Mouse (Mus musculus): Measurements from ENCODE around the gene Ipmk. TPM values are rescaled to one million over a fixed set of nuclear protein-coding genes. Genes with fewer than 3 reads are reported as not detected.

Gene Ipmk
- polyA plus RNA-seq, 1 experiment from 2014 or later, result 17.2 TPM

DNA sequence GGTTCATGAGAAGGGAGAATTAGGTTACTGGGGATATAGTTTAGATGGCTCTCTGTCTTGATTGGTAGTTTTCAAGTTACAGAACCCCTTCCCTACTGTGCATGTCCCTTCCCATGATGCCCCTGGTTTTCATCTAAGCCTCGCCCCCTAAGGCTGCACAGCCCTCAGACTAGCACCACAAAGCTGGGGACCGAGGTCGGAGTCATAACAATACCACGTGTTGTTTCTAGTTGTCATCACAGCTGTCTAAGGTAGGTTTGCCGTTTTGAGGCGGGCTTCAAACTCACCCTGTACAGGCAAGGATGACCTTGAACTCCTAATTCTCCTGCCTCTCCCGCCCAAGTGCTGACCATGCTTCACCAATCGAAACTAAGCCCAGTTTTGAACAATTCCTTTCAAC, 52.4 kb downstream of the Ipmk start:
- no peak overlapping the region for H3K27ac ChIP-seq (ENCODE audit: low read depth)
- H3K9me3 ChIP-seq (ENCODE audit: low read depth, low read length), result no peaks in the 10 kb centered on the region
- H3K4me3 ChIP-seq (ENCODE audit: low read depth, low read length), result no peak overlapping the region
- no peak overlapping the region for H3K4me2 ChIP-seq
- H3K27me3 ChIP-seq (ENCODE audit: insufficient read depth, low read length), result no peaks in the 10 kb centered on the region
- H3K4me1 ChIP-seq (ENCODE audit: insufficient read depth), result no peaks in the 10 kb centered on the region
- no peak for TF ChIP-seq CTCF (IDR thresholded peaks at IDR 0.05; ENCODE audit: low read depth)
- WGBS, result 66% methylated on average over 8 of the region's 8 CpGs
- ATAC-seq (ENCODE audit: insufficient read depth), result no peak
- no peak overlapping the region for H3K9ac ChIP-seq
- no peak for DNase-seq
- no peaks in the 10 kb centered on the region for H3K36me3 ChIP-seq (ENCODE audit: insufficient read depth)

DNA sequence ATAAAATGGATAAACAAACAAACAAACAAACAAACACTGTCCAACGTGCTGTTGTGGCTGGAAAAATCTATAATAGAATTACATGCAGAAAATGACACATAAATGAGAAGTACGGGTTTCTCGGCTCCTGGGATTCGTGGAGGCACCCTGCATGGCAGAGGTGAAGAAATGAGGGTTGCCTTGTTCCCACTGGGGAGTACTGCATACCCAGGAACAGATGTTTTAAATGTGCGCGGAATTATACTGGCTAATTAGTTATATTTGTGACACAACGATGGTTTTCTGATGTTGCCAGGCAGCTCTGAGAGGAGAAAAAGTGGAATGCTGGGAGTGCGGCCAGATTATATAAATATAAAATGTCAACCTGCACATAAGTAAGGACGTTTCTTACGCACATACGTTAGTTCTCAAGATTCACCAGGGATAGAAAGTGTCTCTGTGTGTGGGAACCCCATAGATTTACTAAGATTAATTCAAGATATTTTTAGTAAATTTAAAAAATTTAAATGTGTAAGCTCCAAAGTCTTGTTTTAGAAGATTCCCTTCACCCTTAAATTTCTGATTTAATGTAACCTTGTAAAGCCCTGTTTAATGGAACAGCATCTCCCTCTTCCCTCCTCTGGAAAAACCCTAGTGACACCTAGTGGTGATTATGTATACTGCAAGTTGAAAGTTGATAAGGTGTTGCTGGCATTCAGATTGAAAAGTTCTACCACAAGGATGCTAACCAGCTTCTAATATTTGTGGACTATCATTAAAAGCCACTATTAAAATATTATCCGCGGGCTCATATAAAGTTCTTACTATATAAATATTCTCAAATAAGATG, 53.5 kb downstream of the Ipmk start:
- no peak overlapping the region for H3K4me2 ChIP-seq
- H3K36me3 ChIP-seq (ENCODE audit: insufficient read depth), result no peaks in the 10 kb centered on the region
- 61% methylated on average over 13 of the region's 13 CpGs for WGBS

GRCm38 (mm10) chr10:71403638-71404037, 56.1 kb downstream of the Ipmk start:
- ATAC-seq (ENCODE audit: insufficient read depth) (no peak), DNase-seq (peak; percentile 76)
- H3K4me2 ChIP-seq, result no peak overlapping the region
- no peaks in the 10 kb centered on the region for H3K27me3 ChIP-seq (ENCODE audit: insufficient read depth, low read length)
- no peaks in the 10 kb centered on the region for H3K4me1 ChIP-seq (ENCODE audit: insufficient read depth)
- H3K36me3 ChIP-seq (ENCODE audit: insufficient read depth), result no peaks in the 10 kb centered on the region
- H3K27ac ChIP-seq (ENCODE audit: low read depth), result no peak overlapping the region
- H3K9ac ChIP-seq, result no peak overlapping the region
- H3K4me3 ChIP-seq (ENCODE audit: low read depth, low read length), result no peak overlapping the region
- no peaks in the 10 kb centered on the region for H3K9me3 ChIP-seq (ENCODE audit: low read depth, low read length)
- TF ChIP-seq CTCF (IDR thresholded peaks at IDR 0.05; ENCODE audit: low read depth), result no peak
- WGBS, result 64% methylated on average over 3 of the region's 3 CpGs

More for the DNA sequence above, 53.5 kb downstream of the Ipmk start:
- no peak for ATAC-seq (ENCODE audit: insufficient read depth)
- Histone ChIP-seq H3K9ac (no peak overlapping the region), H3K27ac (ENCODE audit: low read depth) (no peak overlapping the region), H3K4me3 (ENCODE audit: low read depth, low read length) (no peak overlapping the region), H3K27me3 (ENCODE audit: insufficient read depth, low read length) (no peaks in the 10 kb centered on the region), H3K9me3 (ENCODE audit: low read depth, low read length) (no peaks in the 10 kb centered on the region), H3K4me1 (ENCODE audit: insufficient read depth) (no peaks in the 10 kb centered on the region)
- DNase-seq, result peak; percentile 88
- TF ChIP-seq CTCF (IDR thresholded peaks at IDR 0.05; ENCODE audit: low read depth), result peak; percentile 89

DNA sequence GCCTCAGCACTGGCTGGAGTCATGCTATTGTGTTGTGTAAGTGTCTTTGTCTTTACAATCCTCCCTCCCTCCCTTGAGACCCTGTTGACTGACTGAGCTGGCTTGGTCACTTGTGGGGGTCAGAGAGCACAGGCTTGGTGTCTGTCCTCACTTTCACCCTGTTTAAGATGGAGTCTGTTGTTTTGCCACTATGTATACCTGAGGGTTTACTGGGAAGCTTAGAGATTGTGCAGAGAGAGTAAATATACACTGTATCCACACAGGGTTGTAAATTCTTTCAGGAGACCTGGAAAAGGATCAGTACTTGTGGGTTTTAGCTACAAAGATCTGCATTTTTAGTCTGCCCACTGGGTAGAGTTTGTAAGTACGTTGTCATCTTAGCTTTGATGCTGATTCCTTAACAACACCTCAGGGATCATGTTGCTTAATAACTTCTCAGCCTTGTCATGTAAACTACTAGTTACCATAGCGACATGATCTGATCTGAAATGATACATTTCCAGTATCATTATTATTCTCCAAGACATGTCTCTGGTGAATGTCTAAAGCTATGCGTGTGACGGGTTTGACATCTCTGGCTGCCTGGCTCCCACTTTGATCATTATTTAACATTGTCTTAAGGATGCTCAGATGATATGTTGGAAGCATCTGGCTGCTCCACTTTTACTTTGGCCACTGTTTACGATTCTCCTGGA, 58.1 kb downstream of the Ipmk start:
- ATAC-seq (ENCODE audit: insufficient read depth) (no peak), DNase-seq (no peak)
- H3K27me3 ChIP-seq (ENCODE audit: insufficient read depth, low read length), result no peaks in the 10 kb centered on the region
- no peak overlapping the region for H3K27ac ChIP-seq (ENCODE audit: low read depth)
- no peak overlapping the region for H3K4me3 ChIP-seq (ENCODE audit: low read depth, low read length)
- WGBS, result 75% methylated on average over 5 of the region's 5 CpGs
- no peaks in the 10 kb centered on the region for H3K4me1 ChIP-seq (ENCODE audit: insufficient read depth)
- no peak overlapping the region for H3K9ac ChIP-seq
- no peaks in the 10 kb centered on the region for H3K9me3 ChIP-seq (ENCODE audit: low read depth, low read length)
- TF ChIP-seq CTCF (IDR thresholded peaks at IDR 0.05; ENCODE audit: low read depth), result no peak
- H3K4me2 ChIP-seq, result no peak overlapping the region
- no peaks in the 10 kb centered on the region for H3K36me3 ChIP-seq (ENCODE audit: insufficient read depth)

GRCm38 (mm10) chr10:71409948-71410347, 62.4 kb downstream of the Ipmk start:
- H3K9me3 ChIP-seq (ENCODE audit: low read depth, low read length), result no peaks in the 10 kb centered on the region
- H3K9ac ChIP-seq, result no peak overlapping the region
- H3K27ac ChIP-seq (ENCODE audit: low read depth), result no peak overlapping the region
- H3K4me1 ChIP-seq (ENCODE audit: insufficient read depth), result no peaks in the 10 kb centered on the region
- no peak for DNase-seq
- 64% methylated on average over 5 of the region's 5 CpGs for WGBS
- ATAC-seq (ENCODE audit: insufficient read depth), result no peak
- no peak overlapping the region for H3K4me3 ChIP-seq (ENCODE audit: low read depth, low read length)
- no peaks in the 10 kb centered on the region for H3K36me3 ChIP-seq (ENCODE audit: insufficient read depth)
- no peak overlapping the region for H3K4me2 ChIP-seq
- no peak for TF ChIP-seq CTCF (IDR thresholded peaks at IDR 0.05; ENCODE audit: low read depth)
- no peaks in the 10 kb centered on the region for H3K27me3 ChIP-seq (ENCODE audit: insufficient read depth, low read length)

- Histone ChIP-seq H3K4me1 (ENCODE audit: insufficient read depth) (no peaks in the 10 kb centered on the region), H3K9ac (no peak overlapping the region), H3K9me3 (ENCODE audit: low read depth, low read length) (no peaks in the 10 kb centered on the region), H3K27me3 (ENCODE audit: insufficient read depth, low read length) (no peaks in the 10 kb centered on the region), H3K4me3 (ENCODE audit: low read depth, low read length) (no peak overlapping the region), H3K27ac (ENCODE audit: low read depth) (no peak overlapping the region), H3K36me3 (ENCODE audit: insufficient read depth) (no peaks in the 10 kb centered on the region), H3K4me2 (no peak overlapping the region)
- no peak for TF ChIP-seq CTCF (IDR thresholded peaks at IDR 0.05; ENCODE audit: low read depth)
- peak; percentile 22 for DNase-seq
- 74% methylated on average over 12 of the region's 12 CpGs for WGBS
- no peak for ATAC-seq (ENCODE audit: insufficient read depth)
Observed at GRCm38 (mm10) chr10:71413401-71413800, 65.8 kb downstream of the Ipmk start.

DNA sequence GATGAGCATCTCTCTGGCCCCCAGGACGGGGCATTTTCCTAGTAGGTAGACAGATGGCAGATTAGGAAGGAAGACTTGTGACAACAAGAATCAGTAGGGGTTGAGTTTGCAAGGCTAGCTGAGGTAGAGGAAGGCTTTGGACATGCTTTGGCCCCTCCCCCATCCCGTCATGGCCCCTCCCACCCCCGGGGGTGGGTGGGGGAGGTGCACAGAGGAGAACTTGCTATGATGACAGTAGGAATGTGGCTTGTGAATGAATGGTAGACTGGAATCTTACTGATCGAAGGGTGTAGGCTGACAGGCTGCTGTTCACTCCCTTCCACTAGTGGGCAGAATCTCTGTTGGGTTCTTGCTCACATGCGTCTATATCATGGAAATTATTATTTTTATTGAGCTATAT, 74.0 kb downstream of the Ipmk start:
- Histone ChIP-seq H3K9me3 (ENCODE audit: low read depth, low read length) (no peaks in the 10 kb centered on the region), H3K36me3 (ENCODE audit: insufficient read depth) (no peaks in the 10 kb centered on the region), H3K4me1 (ENCODE audit: insufficient read depth) (no peaks in the 10 kb centered on the region), H3K27ac (ENCODE audit: low read depth) (no peak overlapping the region), H3K4me2 (no peak overlapping the region), H3K4me3 (ENCODE audit: low read depth, low read length) (no peak overlapping the region), H3K9ac (no peak overlapping the region), H3K27me3 (ENCODE audit: insufficient read depth, low read length) (no peaks in the 10 kb centered on the region)
- no peak for TF ChIP-seq CTCF (IDR thresholded peaks at IDR 0.05; ENCODE audit: low read depth)
- 53% methylated on average over 5 of the region's 5 CpGs for WGBS
- DNase-seq (no peak), ATAC-seq (ENCODE audit: insufficient read depth) (no peak)
